Mouse (Mus musculus) heart, postnatal 0 days (tissue): ENCODE measurements around the gene Adamts16. TPM values are rescaled to one million over a fixed set of nuclear protein-coding genes. Genes with fewer than 3 reads are reported as not detected.

Source experiments
- ATAC-seq: fragments of 200-750 bp; cut with Nextera tagmentation; 2 replicates; pipeline ENCODE4 v1.8.0; 2017; ENCODE audit warnings: low read depth, moderate number of reproducible peaks, moderate library complexity; ENCODE audit not compliant: insufficient read depth
- DNase-seq: peaks from one replicate; pipeline ENCODE4 v3.0.0-alpha.2; 2016; ENCODE audit warnings: low spot score
- H3K27ac ChIP-seq: fragments of 300-500 bp; sonication (generic); 2 replicates; pipeline ENCODE4 v1.5.1; 2014; ENCODE audit warnings: low read depth, mild to moderate bottlenecking
- H3K27me3 ChIP-seq: fragments of 300-500 bp; sonication (generic); 2 replicates; pipeline ENCODE4 v1.6.1; 2014; ENCODE audit warnings: low read length, mixed read lengths; ENCODE audit not compliant: control insufficient read depth, insufficient read depth
- H3K36me3 ChIP-seq: fragments of 300-500 bp; sonication (generic); replicated peaks from 2 replicates; pipeline ENCODE4 v1.6.1; 2014; ENCODE audit warnings: low read length, mixed read lengths; ENCODE audit not compliant: control insufficient read depth, insufficient read depth
- H3K4me1 ChIP-seq: fragments of 300-500 bp; sonication (generic); 2 replicates; pipeline ENCODE4 v1.6.1; 2014; ENCODE audit warnings: antibody characterized with exemption; ENCODE audit not compliant: control insufficient read depth, insufficient read depth
- H3K4me2 ChIP-seq: fragments of 300-500 bp; sonication (generic); 2 replicates; pipeline ENCODE4 v1.6.1; 2014; ENCODE audit warnings: low read depth, mild to moderate bottlenecking, low read length, moderate library complexity
- H3K4me3 ChIP-seq: fragments of 300-500 bp; sonication (generic); 2 replicates; pipeline ENCODE4 v1.5.1; 2014; ENCODE audit warnings: low read depth, low read length
- H3K9ac ChIP-seq: fragments of 300-500 bp; sonication (generic); replicated peaks from 2 replicates; pipeline ENCODE4 v1.6.1; 2014; ENCODE audit warnings: low read depth, low read length, mixed read lengths
- H3K9me3 ChIP-seq: fragments of 300-500 bp; sonication (generic); replicated peaks from 2 replicates; pipeline ENCODE4 v1.6.1; 2016; ENCODE audit warnings: low read length; ENCODE audit not compliant: control insufficient read depth
- CTCF ChIP-seq: IDR thresholded peaks from 2 replicates; pipeline ENCODE4 v1.5.1; 2016; ENCODE audit warnings: antibody characterized with exemption, control low read depth, low read depth
- EP300 ChIP-seq: IDR thresholded peaks from 2 replicates; pipeline ENCODE4 v1.6.1; 2016; ENCODE audit warnings: antibody characterized with exemption, low read depth
- WGBS: fragments of 180-500 bp; shearing (Covaris S2); extraction: QIAGEN DNeasy Blood & Tissue Kit; methylation state at CpG from one replicate; pipeline ENCODE4 v1.1.7; 2014; 5-methylcytosine and 5-hydroxymethylcytosine counted together
- polyA plus RNA-seq: library from polyadenylated mRNA; unstranded; fragments of >200 nt; fragmentation: Nextera tagmentation; extraction: Ambion mirVana; gene quantifications from 2 replicates; pipeline ENCODE4 v1.2.1, GENCODE M21; 2015
- total RNA-seq: library from RNA; depleted of rRNA; stranded (reverse); fragments of >200 nt; gene quantifications from 2 replicates; pipeline ENCODE4 v1.2.3, GENCODE M21; 2014; ENCODE audit warnings: low replicate concordance

Adamts16 gene
- total and polyA plus RNA-seq, 2 experiments from 2014 or later, result 0.05 to 0.57 TPM

- WGBS, result 79% methylated on average over 6 of the region's 6 CpGs
- Histone ChIP-seq H3K9me3 (no peaks in the 10 kb centered on the region), H3K4me1 (no peaks in the 10 kb centered on the region), H3K36me3 (no peaks in the 10 kb centered on the region), H3K27ac (no peak overlapping the region), H3K9ac (no peak overlapping the region), H3K27me3 (no peaks in the 10 kb centered on the region), H3K4me3 (no peak overlapping the region), H3K4me2 (no peak overlapping the region)
- ATAC-seq, result no peak
- TF ChIP-seq CTCF (no peak), EP300 (no peak)
- no peak for DNase-seq
Measured at GRCm38 (mm10) chr13:70771100-70771499, 70.5 kb downstream of the Adamts16 start.

- Histone ChIP-seq H3K4me1 (no peaks in the 10 kb centered on the region), H3K4me2 (no peak overlapping the region), H3K9ac (no peak overlapping the region), H3K36me3 (no peaks in the 10 kb centered on the region), H3K9me3 (no peaks in the 10 kb centered on the region), H3K4me3 (no peak overlapping the region), H3K27me3 (no peaks in the 10 kb centered on the region), H3K27ac (no peak overlapping the region)
- 62% methylated on average over 2 of the region's 2 CpGs for WGBS
- no peak for ATAC-seq
- TF ChIP-seq CTCF, result no peak
- TF ChIP-seq EP300, result no peak
- DNase-seq, result no peak
Measured at GRCm38 (mm10) chr13:70769156-70769555, 72.5 kb downstream of the Adamts16 start.

- Histone ChIP-seq H3K4me1 (no peaks in the 10 kb centered on the region), H3K4me3 (no peak overlapping the region), H3K4me2 (no peak overlapping the region), H3K27ac (no peak overlapping the region), H3K9ac (no peak overlapping the region), H3K27me3 (no peaks in the 10 kb centered on the region), H3K9me3 (no peaks in the 10 kb centered on the region), H3K36me3 (no peaks in the 10 kb centered on the region)
- ATAC-seq, result no peak
- DNase-seq, result peak; percentile 20
- TF ChIP-seq EP300, result no peak
- TF ChIP-seq CTCF, result peak; percentile 52
Measured at GRCm38 (mm10) chr13:70767462-70767861, 74.1 kb downstream of the Adamts16 start.

GRCm38 (mm10) chr13:70764682-70765081 lies 76.9 kb downstream of the Adamts16 start:
- DNase-seq (no peak), ATAC-seq (no peak)
- Histone ChIP-seq H3K27me3 (no peaks in the 10 kb centered on the region), H3K9me3 (no peaks in the 10 kb centered on the region), H3K4me2 (no peak overlapping the region), H3K36me3 (no peaks in the 10 kb centered on the region), H3K9ac (no peak overlapping the region), H3K4me1 (no peaks in the 10 kb centered on the region), H3K4me3 (no peak overlapping the region), H3K27ac (no peak overlapping the region)
- TF ChIP-seq EP300 (no peak), CTCF (no peak)
- WGBS, result 78% methylated on average over 6 of the region's 6 CpGs

GRCm38 (mm10) chr13:70762586-70762985 lies 79.0 kb downstream of the Adamts16 start:
- no peak for DNase-seq
- Histone ChIP-seq H3K4me3 (no peak overlapping the region), H3K27ac (no peak overlapping the region), H3K9me3 (no peaks in the 10 kb centered on the region), H3K4me1 (no peaks in the 10 kb centered on the region), H3K27me3 (no peaks in the 10 kb centered on the region), H3K36me3 (no peaks in the 10 kb centered on the region), H3K9ac (no peak overlapping the region), H3K4me2 (no peak overlapping the region)
- 72% methylated on average over 2 of the region's 2 CpGs for WGBS
- TF ChIP-seq CTCF (no peak), EP300 (no peak)
- no peak for ATAC-seq

- Histone ChIP-seq H3K36me3 (no peaks in the 10 kb centered on the region), H3K4me2 (no peak overlapping the region), H3K27ac (no peak overlapping the region), H3K4me1 (no peaks in the 10 kb centered on the region), H3K9ac (no peak overlapping the region), H3K27me3 (no peaks in the 10 kb centered on the region), H3K9me3 (no peaks in the 10 kb centered on the region), H3K4me3 (no peak overlapping the region)
- DNase-seq (no peak), ATAC-seq (no peak)
- WGBS, result 49% methylated on average over 2 of the region's 2 CpGs
- TF ChIP-seq CTCF, result no peak
- no peak for TF ChIP-seq EP300
Measured at GRCm38 (mm10) chr13:70761312-70761711, 80.3 kb downstream of the Adamts16 start.
